ENCODE assay signal across 22 mouse cellular contexts in the genomic region with DNA sequence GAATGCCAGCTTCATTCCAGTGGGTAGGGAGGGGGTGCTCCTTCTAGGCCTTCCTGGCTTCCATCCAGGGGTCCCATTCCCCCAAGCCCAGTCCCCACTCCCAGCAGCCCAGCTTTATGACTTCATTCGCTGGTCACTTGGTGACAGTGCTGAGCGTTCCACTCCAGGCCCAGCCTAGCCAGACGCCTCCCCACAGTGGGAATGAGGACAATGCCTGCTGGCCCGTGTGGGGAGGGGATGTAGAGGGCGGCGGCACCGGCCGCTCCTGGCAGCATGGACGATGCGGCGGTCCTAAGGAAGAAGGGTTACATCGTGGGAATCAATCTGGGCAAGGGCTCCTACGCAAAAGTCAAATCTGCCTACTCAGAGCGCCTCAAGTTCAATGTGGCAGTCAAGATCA. TPM values are rescaled to one million over a fixed set of nuclear protein-coding genes. Genes with fewer than 3 reads are reported as not detected.
"Had no signal": no experiment of that assay in that cellular context is flagged by ENCODE, and none has a peak within 500 bp of the region (broad histone marks: within the 10 kb centered on the region; RNA-seq: fewer than 3 reads in every experiment).

Dgcr2 (minus strand) TSS at position 101 of the 400 bp plus-strand sequence.
Tssk2 (plus strand) TSS at position 176 of the 400 bp plus-strand sequence.

- ATAC-seq: liver, postnatal 0 days; lung, postnatal 0 days had no signal

- H3K27me3 ChIP-seq: liver, embryonic 13.5 days; liver, embryonic 15.5 days; lung, embryonic 15.5 days; neural tube, embryonic 12.5 days; stomach, embryonic 15.5 days had no signal

- DNase-seq: liver, embryonic 13.5 days; liver, postnatal 0 days; lung, adult 2 months; lung, postnatal 14 days; lung, postnatal 36 days; midbrain, embryonic 14.5 days; right cerebral cortex, postnatal 14 days; thymus, adult 2 months; thymus, postnatal 25 days; thymus, postnatal 4 days had no signal

- H3K27ac ChIP-seq: liver, embryonic 13.5 days; liver, embryonic 15.5 days; lung, embryonic 15.5 days; macrophage; neural tube, embryonic 12.5 days; stomach, embryonic 15.5 days; stomach, postnatal 0 days had no signal

- H3K9me3 ChIP-seq: liver, embryonic 13.5 days; liver, embryonic 15.5 days; lung, embryonic 15.5 days; megakaryocyte, embryonic 14.5 days; neural tube, embryonic 12.5 days; stomach, embryonic 15.5 days had no signal

- H3K4me3 ChIP-seq: liver, embryonic 13.5 days; liver, embryonic 15.5 days; lung, embryonic 15.5 days; megakaryocyte, embryonic 14.5 days; neural tube, embryonic 12.5 days; stomach, embryonic 15.5 days had no signal

- H3K9ac ChIP-seq: liver, embryonic 13.5 days; liver, embryonic 15.5 days; liver, postnatal 0 days; lung, embryonic 15.5 days; neural tube, embryonic 12.5 days; stomach, embryonic 15.5 days had no signal

- H3K4me1 ChIP-seq: liver, embryonic 13.5 days; liver, embryonic 15.5 days; lung, embryonic 15.5 days; neural tube, embryonic 12.5 days; stomach, embryonic 15.5 days had no signal

- H3K4me2 ChIP-seq: liver, embryonic 13.5 days; liver, embryonic 15.5 days; lung, embryonic 15.5 days; neural tube, embryonic 12.5 days; stomach, embryonic 15.5 days had no signal

RNA-seq across cellular contexts. Expression of gene Tssk2, which starts in this region (rescaled TPM):
- polyA plus RNA-seq: liver, embryonic 13.5 days; liver, embryonic 15.5 days; liver, postnatal 0 days; lung, adult 2 months; lung, embryonic 15.5 days; lung, postnatal 0 days; macrophage; midbrain, embryonic 14.5 days; midbrain, postnatal 0 days; neural tube, embryonic 12.5 days; neural tube, embryonic 14.5 days; spleen, adult 2 months; stomach, postnatal 0 days; urinary bladder, adult 2 months had no signal
